Mouse (Mus musculus): ENCODE measurements at regions not wholly inside any gene's neighbourhood (a gene's known extent, or its start where the extent isn't known, plus 50 kb on each side); places are given as distances from the start of the nearest gene placed in this dataset.

DNA sequence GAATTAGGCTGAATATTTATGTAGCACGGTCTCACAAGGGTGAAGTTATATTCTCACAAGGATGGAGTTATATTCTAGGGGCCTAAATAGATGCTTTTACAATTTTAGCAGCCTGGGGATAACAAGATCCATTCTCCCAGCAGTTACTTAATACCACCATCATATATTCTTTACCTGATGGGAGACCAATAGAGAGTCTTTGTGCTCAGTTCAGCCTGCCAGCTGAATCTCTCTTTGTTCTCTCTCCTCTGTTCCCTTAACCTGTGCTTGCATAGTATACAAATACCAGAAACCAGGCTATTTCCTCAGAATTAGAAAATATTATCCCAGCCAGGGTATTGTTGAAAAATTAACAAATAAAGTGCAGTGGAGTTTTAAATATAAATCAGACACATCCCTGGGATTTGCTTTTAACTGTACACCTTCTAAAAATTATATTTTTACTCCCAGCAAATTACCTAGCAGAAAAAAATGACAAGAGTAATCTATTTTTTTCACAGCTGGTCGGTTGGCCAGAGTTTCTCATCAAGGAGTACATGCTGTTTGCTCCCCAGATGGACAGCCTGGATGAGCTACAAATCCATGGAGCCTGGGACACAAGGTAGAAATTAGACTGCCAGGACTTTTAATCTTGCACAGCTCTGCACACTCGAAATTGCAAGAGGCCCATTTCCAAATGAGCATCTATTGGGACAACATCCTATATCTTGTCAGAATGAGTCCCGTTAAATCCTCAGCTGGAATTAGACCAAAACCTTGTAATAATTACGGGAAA, 281.0 kb upstream of the 4930452B06Rik start:
- DNase-seq (ENCODE audit: low read depth, low spot score), result peak; percentile 33

DNA sequence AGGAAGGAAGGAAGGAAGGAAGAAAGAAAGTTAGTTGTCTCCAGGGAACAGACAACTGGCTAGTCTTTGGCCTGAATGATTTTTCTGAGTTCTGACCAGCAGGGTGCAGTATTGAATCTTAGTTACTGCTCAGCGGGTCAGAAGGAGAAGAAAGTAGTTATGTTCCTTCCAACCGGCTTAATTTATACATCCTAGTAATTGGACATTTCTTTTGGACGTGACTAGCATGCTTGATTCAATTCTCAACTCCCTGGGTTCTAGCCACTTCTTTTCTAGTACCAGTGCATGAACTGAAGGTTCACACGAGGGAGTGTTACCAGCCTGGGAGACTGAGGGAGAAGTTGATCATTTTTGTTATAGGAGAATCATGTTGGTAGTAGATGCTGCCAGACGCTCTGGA, 269.1 kb upstream of the 4930452B06Rik start:
- peak; percentile 62 for DNase-seq (ENCODE audit: low read depth, low spot score)

Measured in brain, adult 2 months (tissue).